Mouse (Mus musculus) MEL (cell line): ENCODE measurements around the gene Fam219b. TPM values are rescaled to one million over a fixed set of nuclear protein-coding genes. Genes with fewer than 3 reads are reported as not detected.

Experiments used
- DNase-seq: peaks from one replicate; pipeline ENCODE4 v3.0.0; 2011; ENCODE audit warnings: low read depth, low spot score
- H3K27ac ChIP-seq: 2 replicates; pipeline ENCODE4 v1.5.1; 2012; ENCODE audit warnings: low read depth, mild to moderate bottlenecking, control low read depth, low read length, moderate library complexity; ENCODE audit not compliant: control insufficient read depth
- H3K27me3 ChIP-seq, 2 experiments: fragments of 150-350 bp in 1 of 2; sonication (generic) in 1 of 2; 2 replicates each; pipeline ENCODE4 v1.6.1; 2012; ENCODE audit warnings: low read length in 2 of 2, mild to moderate bottlenecking in 2 of 2, improper control_type of control experiment in 1 of 2, moderate library complexity in 1 of 2; ENCODE audit not compliant: insufficient read depth in 2 of 2, control insufficient read depth in 1 of 2
- H3K36me3 ChIP-seq, 2 experiments: 2 replicates each; pipeline ENCODE4 v1.6.1; 2012 to 2014; ENCODE audit warnings: low read length in 2 of 2, improper control_type of control experiment in 1 of 2, inconsistent platforms in 1 of 2, mild to moderate bottlenecking in 1 of 2; ENCODE audit not compliant: insufficient read depth in 2 of 2, control insufficient read depth in 1 of 2
- H3K4me1 ChIP-seq, 2 experiments: fragments of 150-350 bp in 1 of 2; sonication (generic) in 1 of 2; 2 replicates each; pipeline ENCODE4 v1.6.1; 2012; ENCODE audit warnings: low read length in 2 of 2, improper control_type of control experiment in 1 of 2, mild to moderate bottlenecking in 1 of 2; ENCODE audit not compliant: insufficient read depth in 2 of 2, control insufficient read depth in 1 of 2
- H3K4me3 ChIP-seq, 2 experiments: fragments of 150-350 bp in 1 of 2; sonication (generic) in 1 of 2; 2 replicates each; pipeline ENCODE4 v1.5.1; 2012; ENCODE audit warnings: low read depth in 2 of 2, low read length in 2 of 2, mild to moderate bottlenecking in 2 of 2, moderate library complexity in 2 of 2, control low read depth in 1 of 2, improper control_type of control experiment in 1 of 2; ENCODE audit not compliant: control insufficient read depth in 1 of 2, insufficient read depth in 1 of 2
- H3K79me2 ChIP-seq: 2 replicates; pipeline ENCODE4 v1.6.1; 2012; ENCODE audit warnings: mild to moderate bottlenecking, low read length, moderate library complexity; ENCODE audit not compliant: control insufficient read depth, poor library complexity, insufficient read depth
- H3K9ac ChIP-seq: 2 replicates; pipeline ENCODE4 v1.6.1; 2012; ENCODE audit warnings: low read depth, mild to moderate bottlenecking, control low read depth, low read length, moderate library complexity; ENCODE audit not compliant: control insufficient read depth, poor library complexity, severe bottlenecking
- H3K9me3 ChIP-seq: fragments of 150-350 bp; sonication (generic); replicated peaks from 2 replicates; pipeline ENCODE4 v1.6.1; 2012; ENCODE audit warnings: mild to moderate bottlenecking, low read length, improper control_type of control experiment, moderate library complexity; ENCODE audit not compliant: insufficient read depth
- CHD1 ChIP-seq: IDR thresholded peaks from 2 replicates; pipeline ENCODE4 v1.6.1; 2012; ENCODE audit warnings: low read depth, mild to moderate bottlenecking, inconsistent platforms, low read length, improper control_type of control experiment
- ELF1 ChIP-seq: IDR thresholded peaks from 2 replicates; pipeline ENCODE4 v1.6.1; 2014; ENCODE audit warnings: low read depth, mild to moderate bottlenecking, inconsistent platforms, low read length, improper control_type of control experiment, moderate library complexity
- ETS1 ChIP-seq: IDR thresholded peaks from 2 replicates; pipeline ENCODE4 v1.6.1; 2012; ENCODE audit warnings: low read depth, mild to moderate bottlenecking, inconsistent platforms, low read length, improper control_type of control experiment, moderate library complexity
- KAT2A ChIP-seq: conservative IDR thresholded peaks from 2 replicates; pipeline ENCODE4 v1.6.1; 2012; ENCODE audit warnings: low read depth, low read length, improper control_type of control experiment, inconsistent platforms
- MAFK ChIP-seq: IDR thresholded peaks from 2 replicates; pipeline ENCODE4 v1.6.1; 2011; ENCODE audit warnings: low read depth, mild to moderate bottlenecking, low read length, improper control_type of control experiment, borderline replicate concordance
- MYC ChIP-seq: IDR thresholded peaks from 2 replicates; pipeline ENCODE4 v1.6.1; 2011; ENCODE audit warnings: low read depth, mild to moderate bottlenecking, low read length, improper control_type of control experiment, moderate library complexity
- NRF1 ChIP-seq: IDR thresholded peaks from 2 replicates; pipeline ENCODE4 v1.6.1; 2014; ENCODE audit warnings: low read depth, mild to moderate bottlenecking, inconsistent platforms, low read length, improper control_type of control experiment, moderate library complexity; ENCODE audit not compliant: poor library complexity, insufficient read depth, severe bottlenecking
- POLR2A ChIP-seq, 2 experiments: IDR thresholded peaks; 2 replicates each; pipeline ENCODE4 v1.6.1; 2011 to 2012; ENCODE audit warnings: low read length in 2 of 2, mild to moderate bottlenecking in 2 of 2, control low read depth in 1 of 2, improper control_type of control experiment in 1 of 2, low read depth in 1 of 2, moderate library complexity in 1 of 2; ENCODE audit not compliant: control insufficient read depth in 1 of 2, insufficient read depth in 1 of 2, poor library complexity in 1 of 2
- POLR2AphosphoS2 ChIP-seq: IDR thresholded peaks from 2 replicates; pipeline ENCODE4 v1.6.1; 2011; ENCODE audit warnings: low read length, improper control_type of control experiment
- POLR2AphosphoS5 ChIP-seq: IDR thresholded peaks from 2 replicates; pipeline ENCODE4 v1.6.1; 2012; ENCODE audit warnings: low read depth, borderline replicate concordance, mild to moderate bottlenecking, inconsistent platforms, low read length, moderate library complexity, mixed read lengths
- RCOR1 ChIP-seq: IDR thresholded peaks from 2 replicates; pipeline ENCODE4 v1.6.1; 2012; ENCODE audit warnings: low read depth, mild to moderate bottlenecking, inconsistent platforms, low read length, improper control_type of control experiment
- SIN3A ChIP-seq: IDR thresholded peaks from 2 replicates; pipeline ENCODE4 v1.6.1; 2012; ENCODE audit warnings: low read length, improper control_type of control experiment, inconsistent platforms
- SMC3 ChIP-seq: IDR thresholded peaks from 2 replicates; pipeline ENCODE4 v1.6.1; 2011; ENCODE audit warnings: low read depth, low read length, improper control_type of control experiment
- UBTF ChIP-seq: IDR thresholded peaks from 2 replicates; pipeline ENCODE4 v1.6.1; 2012; ENCODE audit warnings: low read depth, mild to moderate bottlenecking, inconsistent platforms, low read length, improper control_type of control experiment, moderate library complexity, borderline replicate concordance; ENCODE audit not compliant: insufficient read depth
- USF1 ChIP-seq: IDR thresholded peaks from 2 replicates; pipeline ENCODE4 v1.6.1; 2014; ENCODE audit warnings: low read depth, mild to moderate bottlenecking, inconsistent platforms, low read length, improper control_type of control experiment, moderate library complexity
- USF2 ChIP-seq, 2 experiments: IDR thresholded peaks; 2 replicates each; pipeline ENCODE4 v1.6.1; 2011 to 2012; ENCODE audit warnings: improper control_type of control experiment in 2 of 2, low read length in 2 of 2, borderline replicate concordance in 1 of 2, inconsistent platforms in 1 of 2, low read depth in 1 of 2, mild to moderate bottlenecking in 1 of 2; ENCODE audit not compliant: insufficient read depth in 1 of 2
- ZKSCAN1 ChIP-seq: IDR thresholded peaks from 2 replicates; pipeline ENCODE4 v1.6.1; 2012; ENCODE audit warnings: low read depth, mild to moderate bottlenecking, inconsistent platforms, low read length, improper control_type of control experiment, moderate library complexity
- ZMIZ1 ChIP-seq: IDR thresholded peaks from 2 replicates; pipeline ENCODE4 v1.6.1; 2012; ENCODE audit warnings: low read depth, mild to moderate bottlenecking, inconsistent platforms, low read length, improper control_type of control experiment, moderate library complexity
- ZNF384 ChIP-seq: IDR thresholded peaks from 2 replicates; pipeline ENCODE4 v1.6.1; 2012; ENCODE audit warnings: low read depth, mild to moderate bottlenecking, inconsistent platforms, low read length, improper control_type of control experiment
- polyA plus RNA-seq, 2 experiments: library from polyadenylated mRNA; stranded (reverse) in 1 of 2; unstranded in 1 of 2; fragments of >175 nt in 1 of 2; fragments of >200 nt in 1 of 2; gene quantifications; 2 replicates each; pipeline versions ENCODE4 v1.2.1 to v1.2.4; 2012; ENCODE audit warnings: low replicate concordance in 2 of 2, low read depth in 1 of 2; ENCODE audit not compliant: insufficient read length in 2 of 2, insufficient read depth in 1 of 2, missing spikeins in 1 of 2
- total RNA-seq: library from RNA; depleted of rRNA; stranded (reverse); fragments of 300-350 nt; gene quantifications from 2 replicates; pipeline ENCODE4 v1.2.3, GENCODE M21; 2012

Gene Fam219b
- total and polyA plus RNA-seq, 3 experiments = 12.8 to 16.4 TPM; not detected in 1

DNA sequence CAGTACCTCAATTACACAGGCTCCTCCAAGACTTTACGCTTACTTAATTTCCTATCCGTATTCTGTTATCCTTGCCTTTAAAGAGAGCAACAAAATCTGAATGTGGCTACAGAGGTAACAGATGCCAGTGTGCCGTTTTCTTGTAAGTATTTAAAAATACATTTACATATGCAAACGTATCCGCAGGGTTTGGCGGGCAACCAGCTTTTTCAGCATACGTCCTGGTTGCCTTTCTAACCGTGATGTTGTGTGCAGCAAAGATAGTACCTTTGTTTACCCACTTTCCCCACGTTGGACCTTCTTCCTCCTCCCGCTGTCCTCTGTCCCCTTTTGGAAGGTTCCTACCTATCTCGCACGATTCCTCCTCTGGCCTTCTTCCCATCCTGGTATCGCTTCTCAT, 35.9 kb upstream of the Fam219b start:
- no peak for DNase-seq
- peaks cover 0 to 15% of the 10 kb centered on the region in 2 experiments; a peak in 3 of 4 replicates for H3K4me1 ChIP-seq
- peaks cover 0 to 10% of the 10 kb centered on the region in 2 experiments; a peak in 2 of 4 replicates for H3K36me3 ChIP-seq
- no peaks in the 10 kb centered on the region for H3K9me3 ChIP-seq
- H3K9ac ChIP-seq = no peak overlapping the region
- peaks cover 8 to 11% of the 10 kb centered on the region in 2 experiments for H3K27me3 ChIP-seq
- no peak overlapping the region for H3K27ac ChIP-seq
- H3K4me3 ChIP-seq = no peak overlapping the region
- H3K79me2 ChIP-seq = no peaks in the 10 kb centered on the region
- TF ChIP-seq POLR2AphosphoS2 = no peak
- TF ChIP-seq SMC3 = no peak
- TF ChIP-seq CHD1 = no peak
- TF ChIP-seq ZKSCAN1 = no peak
- no peak for TF ChIP-seq ELF1
- TF ChIP-seq MAFK = no peak
- no peak for TF ChIP-seq ZMIZ1
- TF ChIP-seq USF2 (IDR thresholded peaks at IDR 0.05; ENCODE audit: borderline replicate concordance in 1 of 2, insufficient read depth in 1 of 2, low read depth in 1 of 2, low read length in 2 of 2) = no peak
- TF ChIP-seq MYC = no peak
- no peak for TF ChIP-seq KAT2A
- no peak for TF ChIP-seq UBTF
- TF ChIP-seq RCOR1 = no peak
- TF ChIP-seq NRF1 = no peak
- no peak for TF ChIP-seq POLR2AphosphoS5
- TF ChIP-seq SIN3A = no peak
- TF ChIP-seq POLR2A (IDR thresholded peaks at IDR 0.05; ENCODE audit: control insufficient read depth in 1 of 2, insufficient read depth in 1 of 2, low read depth in 1 of 2, low read length in 2 of 2, poor library complexity in 1 of 2) = no peak
- TF ChIP-seq ETS1 = no peak
- TF ChIP-seq USF1 = no peak

DNA sequence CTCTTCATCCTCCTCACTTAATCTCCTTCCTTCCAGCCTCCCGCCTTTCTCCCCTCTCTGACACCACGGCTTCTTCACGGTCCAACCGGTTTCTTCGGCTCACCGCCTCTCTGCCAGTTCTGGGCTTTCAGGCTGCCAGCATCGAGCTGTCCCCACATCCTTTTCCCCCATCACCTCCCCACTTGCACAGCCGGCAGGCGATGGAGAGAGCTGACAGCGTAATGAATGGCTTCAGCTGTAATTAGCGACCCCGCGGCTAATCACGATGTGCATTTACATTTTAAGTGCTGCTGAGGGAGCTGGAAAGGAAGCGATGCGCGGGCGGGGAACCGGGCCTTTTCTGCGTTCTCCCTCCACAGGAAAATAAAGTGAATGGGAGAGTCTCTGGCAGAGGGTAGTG, 35.5 kb upstream of the Fam219b start:
- peaks cover 8 to 11% of the 10 kb centered on the region in 2 experiments for H3K27me3 ChIP-seq
- no peak overlapping the region for H3K9ac ChIP-seq

More for the DNA sequence above, 35.5 kb upstream of the Fam219b start:
- no peak for DNase-seq
- H3K79me2 ChIP-seq = no peaks in the 10 kb centered on the region
- H3K4me3 ChIP-seq = no peak overlapping the region
- H3K9me3 ChIP-seq = no peaks in the 10 kb centered on the region
- no peak for TF ChIP-seq ZNF384
- TF ChIP-seq UBTF = no peak
- peaks cover 0 to 17% of the 10 kb centered on the region in 2 experiments; a peak in 3 of 4 replicates for H3K4me1 ChIP-seq
- peaks cover 0 to 11% of the 10 kb centered on the region in 2 experiments; a peak in 2 of 4 replicates for H3K36me3 ChIP-seq
- H3K27ac ChIP-seq = no peak overlapping the region
